Mouse (Mus musculus) midbrain, embryonic 16.5 days (tissue): ENCODE measurements around the gene Cuta. TPM values are rescaled to one million over a fixed set of nuclear protein-coding genes. Genes with fewer than 3 reads are reported as not detected.

Source experiments
- ATAC-seq: fragments of 200-750 bp; cut with Nextera tagmentation; 2 replicates; pipeline ENCODE4 v1.8.0; 2017; ENCODE audit warnings: moderate TSS enrichment
- H3K27ac ChIP-seq: fragments of 300-500 bp; sonication (generic); 2 replicates; pipeline ENCODE4 v1.5.1; 2014; ENCODE audit warnings: mild to moderate bottlenecking, low read length, mixed read lengths
- H3K27me3 ChIP-seq: fragments of 300-500 bp; sonication (generic); 2 replicates; pipeline ENCODE4 v1.6.1; 2014; ENCODE audit warnings: low read depth, low read length, mixed read lengths; ENCODE audit not compliant: control insufficient read depth, insufficient read depth
- H3K36me3 ChIP-seq: fragments of 300-500 bp; sonication (generic); 2 replicates; pipeline ENCODE4 v1.6.1; 2014; ENCODE audit warnings: mild to moderate bottlenecking, low read length, moderate library complexity, mixed read lengths; ENCODE audit not compliant: control insufficient read depth, insufficient read depth
- H3K4me1 ChIP-seq: fragments of 300-500 bp; sonication (generic); 2 replicates; pipeline ENCODE4 v1.6.1; 2014; ENCODE audit warnings: mild to moderate bottlenecking, low read length, mixed read lengths; ENCODE audit not compliant: control insufficient read depth, insufficient read depth
- H3K4me2 ChIP-seq: fragments of 300-500 bp; sonication (generic); 2 replicates; pipeline ENCODE4 v1.6.1; 2014; ENCODE audit warnings: mild to moderate bottlenecking, low read length, mixed read lengths
- H3K4me3 ChIP-seq: fragments of 300-500 bp; sonication (generic); 2 replicates; pipeline ENCODE4 v1.5.1; 2014; ENCODE audit warnings: low read depth, mild to moderate bottlenecking, low read length, moderate library complexity, mixed read lengths
- H3K9ac ChIP-seq: fragments of 300-500 bp; sonication (generic); 2 replicates; pipeline ENCODE4 v1.6.1; 2014; ENCODE audit warnings: low read depth, low read length, mixed read lengths
- H3K9me3 ChIP-seq: fragments of 300-500 bp; sonication (generic); replicated peaks from 2 replicates; pipeline ENCODE4 v1.6.1; 2014; ENCODE audit warnings: mild to moderate bottlenecking, low read length, mixed read lengths; ENCODE audit not compliant: control insufficient read depth, poor library complexity, severe bottlenecking
- WGBS: fragments of 180-500 bp; shearing (Covaris S2); extraction: QIAGEN DNeasy Blood & Tissue Kit; methylation state at CpG from one replicate; pipeline ENCODE4 v1.1.7; 2014; 5-methylcytosine and 5-hydroxymethylcytosine counted together
- polyA plus RNA-seq: library from polyadenylated mRNA; unstranded; fragments of >200 nt; fragmentation: Nextera tagmentation; extraction: Ambion mirVana; gene quantifications from 2 replicates; pipeline ENCODE4 v1.2.1, GENCODE M21; 2015

The Cuta gene
- polyA plus RNA-seq, 1 experiment from 2014 or later: 130 TPM

GRCm38 (mm10) chr17:26941841-26942570 is 2.6 kb upstream of the Cuta start:
- 0 out of 2 replicates have a peak, but pooled peaks cover 5% of the 10 kb centered on the region for H3K36me3 ChIP-seq
- no peaks in the 10 kb centered on the region for H3K27me3 ChIP-seq
- ATAC-seq: no peak
- H3K27ac ChIP-seq: peak overlapping the region; percentile 96
- 2% methylated on average over 4 of the region's 4 CpGs for WGBS
- H3K9me3 ChIP-seq: no peaks in the 10 kb centered on the region
- H3K4me3 ChIP-seq: peak overlapping the region; percentile 58
- H3K4me2 ChIP-seq: peak overlapping the region; percentile 57
- peak overlapping the region; percentile 81 for H3K9ac ChIP-seq
- H3K4me1 ChIP-seq: peaks cover 54% of the 10 kb centered on the region

GRCm38 (mm10) chr17:26941031-26941789 is 1.8 kb upstream of the Cuta start, which contains the start of gene Syngap1:
Gene Syngap1 (plus strand): TSS chr17:26941253.
- 1% methylated on average over 13 of the region's 24 CpGs for WGBS
- H3K36me3 ChIP-seq: peaks cover 10% of the 10 kb centered on the region
- peak within 1 kb of the TSS; percentile 72 for H3K4me3 ChIP-seq
- peaks cover 46% of the 10 kb centered on the region for H3K4me1 ChIP-seq
- ATAC-seq: 0 out of 2 replicates have a peak, but pooled peaks have one; percentile 1
- H3K9ac ChIP-seq: peak within 1 kb of the TSS; percentile 81
- no peaks in the 10 kb centered on the region for H3K9me3 ChIP-seq
- H3K27me3 ChIP-seq: no peaks in the 10 kb centered on the region
- peak within 1 kb of the TSS; percentile 96 for H3K27ac ChIP-seq
- peak within 1 kb of the TSS; percentile 98 for H3K4me2 ChIP-seq

- Histone ChIP-seq H3K9me3 (no peaks in the 10 kb centered on the region), H3K9ac (peak overlapping the region; percentile 73), H3K27me3 (no peaks in the 10 kb centered on the region), H3K36me3 (peaks cover 17% of the 10 kb centered on the region), H3K4me3 (peak overlapping the region; percentile 72), H3K4me2 (peak overlapping the region; percentile 98), H3K27ac (peak overlapping the region; percentile 96), H3K4me1 (peaks cover 38% of the 10 kb centered on the region)
- 0% methylated on average over 3 of the region's 3 CpGs for WGBS
- ATAC-seq: peak; percentile 8
Observed at GRCm38 (mm10) chr17:26939973-26940300, 568 bp upstream of the Cuta start.

GRCm38 (mm10) chr17:26938731-26939130 is 638 bp downstream of the Cuta start:
- ATAC-seq: no peak
- under 1% methylated on average over 22 of the region's 22 CpGs for WGBS
- H3K4me3 ChIP-seq: peak overlapping the region; percentile 72

GRCm38 (mm10) chr17:26937883-26938695 is 1.3 kb downstream of the Cuta start:
- Histone ChIP-seq H3K4me1 (peaks cover 46% of the 10 kb centered on the region), H3K36me3 (peaks cover 17% of the 10 kb centered on the region), H3K9ac (peak overlapping the region; percentile 73), H3K27me3 (no peaks in the 10 kb centered on the region), H3K4me3 (peak overlapping the region; percentile 72), H3K27ac (no peak overlapping the region), H3K4me2 (peak overlapping the region; percentile 98), H3K9me3 (no peaks in the 10 kb centered on the region)
- WGBS: 63% methylated on average over 16 of the region's 16 CpGs
- ATAC-seq: no peak

More at GRCm38 (mm10) chr17:26938731-26939130, 638 bp downstream of the Cuta start:
- H3K27ac ChIP-seq: peak overlapping the region; percentile 85
- H3K4me1 ChIP-seq: peaks cover 45% of the 10 kb centered on the region
- H3K4me2 ChIP-seq: peak overlapping the region; percentile 98
- no peaks in the 10 kb centered on the region for H3K27me3 ChIP-seq
- H3K36me3 ChIP-seq: peaks cover 17% of the 10 kb centered on the region
- H3K9ac ChIP-seq: peak overlapping the region; percentile 73
- H3K9me3 ChIP-seq: no peaks in the 10 kb centered on the region

- Histone ChIP-seq H3K27ac (no peak overlapping the region), H3K4me3 (no peak overlapping the region), H3K36me3 (peaks cover 17% of the 10 kb centered on the region), H3K4me1 (peaks cover 40% of the 10 kb centered on the region), H3K4me2 (no peak overlapping the region), H3K27me3 (no peaks in the 10 kb centered on the region), H3K9ac (no peak overlapping the region), H3K9me3 (no peaks in the 10 kb centered on the region)
- 90% methylated on average over 15 of the region's 15 CpGs for WGBS
- ATAC-seq: no peak
Observed at GRCm38 (mm10) chr17:26936921-26937695, 2.3 kb downstream of the Cuta start.

GRCm38 (mm10) chr17:26936453-26936852 is 2.9 kb downstream of the Cuta start:
- Histone ChIP-seq H3K9me3 (no peaks in the 10 kb centered on the region), H3K4me3 (no peak overlapping the region), H3K4me2 (no peak overlapping the region), H3K27ac (no peak overlapping the region), H3K9ac (no peak overlapping the region), H3K27me3 (no peaks in the 10 kb centered on the region), H3K36me3 (peaks cover 17% of the 10 kb centered on the region), H3K4me1 (peaks cover 39% of the 10 kb centered on the region)
- ATAC-seq: no peak
- WGBS: 86% methylated on average over 12 of the region's 12 CpGs

GRCm38 (mm10) chr17:26935027-26935426 is 4.3 kb downstream of the Cuta start:
- no peaks in the 10 kb centered on the region for H3K9me3 ChIP-seq
- H3K4me3 ChIP-seq: no peak overlapping the region
- no peak overlapping the region for H3K9ac ChIP-seq
- no peaks in the 10 kb centered on the region for H3K27me3 ChIP-seq
- no peak overlapping the region for H3K27ac ChIP-seq
- ATAC-seq: no peak
- H3K4me2 ChIP-seq: no peak overlapping the region
- peaks cover 28% of the 10 kb centered on the region for H3K4me1 ChIP-seq
- peaks cover 17% of the 10 kb centered on the region for H3K36me3 ChIP-seq
- WGBS: 93% methylated on average over 9 of the region's 9 CpGs
